Mouse (Mus musculus): Measurements from ENCODE around the gene Iqcc. TPM values are rescaled to one million over a fixed set of nuclear protein-coding genes. Genes with fewer than 3 reads are reported as not detected.

Iqcc gene
- polyA plus RNA-seq, 1 experiment: 37.1 TPM

- Histone ChIP-seq H3K4me3 (replicated peaks; ENCODE audit: insufficient read depth, low read depth, low read length) (no peak overlapping the region), H3K4me1 (ENCODE audit: control insufficient read depth, insufficient read depth, low read length) (no peaks in the 10 kb centered on the region; the same call in 1 of the 2 replicates), H3K27me3 (ENCODE audit: control insufficient read depth, insufficient read depth, low read length) (no peaks in the 10 kb centered on the region), H3K27ac (ENCODE audit: insufficient read depth, low read length) (no peak overlapping the region)
- no peak for TF ChIP-seq POLR2A (IDR thresholded peaks at IDR 0.05; ENCODE audit: borderline replicate concordance, insufficient read depth, low read length)
- TF ChIP-seq CTCF (IDR thresholded peaks at IDR 0.05; ENCODE audit: borderline replicate concordance, insufficient read depth, low read depth, low read length): no peak
- 72% methylated on average over 8 of the region's 8 CpGs for WGBS
- no peak for DNase-seq
Observed at GRCm38 (mm10) chr4:129575171-129575844, 43.6 kb downstream of the Iqcc start.

GRCm38 (mm10) chr4:129573430-129573829 lies 45.5 kb downstream of the Iqcc start, which contains the start of gene Lck:
Lck (minus strand) TSS chr4:129573641.
- Histone ChIP-seq H3K4me3 (replicated peaks; ENCODE audit: insufficient read depth, low read depth, low read length) (no peak within 1 kb of the TSS), H3K4me1 (ENCODE audit: control insufficient read depth, insufficient read depth, low read length) (no peaks in the 10 kb centered on the region; the same call in 1 of the 2 replicates), H3K27me3 (ENCODE audit: control insufficient read depth, insufficient read depth, low read length) (no peaks in the 10 kb centered on the region), H3K27ac (ENCODE audit: insufficient read depth, low read length) (no peak within 1 kb of the TSS)
- 80% methylated on average over 8 of the region's 8 CpGs for WGBS
- no peak for DNase-seq
- TF ChIP-seq POLR2A (IDR thresholded peaks at IDR 0.05; ENCODE audit: borderline replicate concordance, insufficient read depth, low read length) (no peak), CTCF (IDR thresholded peaks at IDR 0.05; ENCODE audit: borderline replicate concordance, insufficient read depth, low read depth, low read length) (no peak)

DNA sequence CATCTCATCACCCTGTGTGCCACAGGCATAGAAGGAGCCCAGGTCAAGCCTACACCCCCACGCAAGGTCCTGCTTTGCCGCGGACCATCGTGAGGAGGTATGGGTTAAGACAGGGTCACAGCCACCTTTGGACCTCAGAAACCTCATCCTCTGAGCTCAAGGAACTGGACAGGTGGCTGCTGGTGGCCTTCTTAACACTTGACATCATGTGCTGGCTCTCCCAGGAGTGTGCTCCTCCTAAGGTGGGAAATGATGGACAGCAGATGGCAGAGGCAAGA lies 45.9 kb downstream of the Iqcc start:
- TF ChIP-seq CTCF (IDR thresholded peaks at IDR 0.05; ENCODE audit: borderline replicate concordance, insufficient read depth, low read depth, low read length) (no peak), POLR2A (IDR thresholded peaks at IDR 0.05; ENCODE audit: borderline replicate concordance, insufficient read depth, low read length) (no peak)
- no peak overlapping the region for H3K27ac ChIP-seq (ENCODE audit: insufficient read depth, low read length)

DNA sequence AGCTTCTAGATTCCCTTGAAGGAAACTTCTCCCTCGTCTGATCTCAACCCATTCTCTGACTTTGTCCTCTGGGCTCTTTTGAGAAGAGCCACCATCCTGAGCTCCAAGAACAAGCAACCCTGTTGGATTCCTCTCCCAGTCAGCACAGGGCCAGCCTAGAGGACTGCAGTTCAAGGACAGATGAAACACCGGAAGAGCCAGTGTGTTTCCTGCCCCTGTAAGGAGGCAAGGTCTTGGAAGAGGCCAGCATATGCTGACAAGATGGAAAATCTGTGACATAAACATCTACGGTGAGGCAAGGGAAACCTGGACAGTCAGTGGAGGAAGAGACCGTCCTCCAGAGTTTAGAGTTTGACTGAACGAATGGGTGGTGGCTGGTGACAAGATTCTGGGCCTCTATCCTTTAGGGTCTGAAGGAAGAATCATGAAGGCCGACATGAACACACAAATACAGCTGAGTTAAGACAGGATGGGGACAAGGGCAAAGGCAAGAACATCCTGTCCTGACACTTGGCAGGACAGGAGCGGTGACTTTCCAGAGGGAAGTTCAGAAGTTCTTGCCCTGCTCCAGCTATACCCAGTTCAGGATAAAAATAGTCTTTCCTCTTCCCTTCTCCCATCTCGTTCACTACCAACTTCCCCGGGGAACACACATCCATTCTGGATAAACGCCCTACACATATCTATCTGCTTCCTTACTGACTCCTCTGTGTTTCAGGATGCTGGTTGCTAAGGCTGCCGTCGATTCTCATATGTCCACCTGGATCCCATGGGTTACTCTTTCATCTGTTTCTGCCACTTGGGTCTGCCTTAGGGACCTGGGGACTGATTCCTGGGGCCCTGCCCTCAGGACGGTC lies 46.4 kb downstream of the Iqcc start:
- no peaks in the 10 kb centered on the region for H3K27me3 ChIP-seq (ENCODE audit: control insufficient read depth, insufficient read depth, low read length)
- DNase-seq: no peak
- H3K4me1 ChIP-seq (ENCODE audit: control insufficient read depth, insufficient read depth, low read length): no peaks in the 10 kb centered on the region; the same call in 1 of the 2 replicates
- no peak overlapping the region for H3K27ac ChIP-seq (ENCODE audit: insufficient read depth, low read length)
- WGBS: 82% methylated on average over 13 of the region's 13 CpGs
- TF ChIP-seq POLR2A (IDR thresholded peaks at IDR 0.05; ENCODE audit: borderline replicate concordance, insufficient read depth, low read length) (no peak), CTCF (IDR thresholded peaks at IDR 0.05; ENCODE audit: borderline replicate concordance, insufficient read depth, low read depth, low read length) (no peak)
- no peak overlapping the region for H3K4me3 ChIP-seq (replicated peaks; ENCODE audit: insufficient read depth, low read depth, low read length)

More for the DNA sequence above, 45.9 kb downstream of the Iqcc start:
- no peak for DNase-seq
- no peak overlapping the region for H3K4me3 ChIP-seq (replicated peaks; ENCODE audit: insufficient read depth, low read depth, low read length)
- no peaks in the 10 kb centered on the region for H3K27me3 ChIP-seq (ENCODE audit: control insufficient read depth, insufficient read depth, low read length)
- over 99% methylated on average over 4 of the region's 4 CpGs for WGBS
- no peaks in the 10 kb centered on the region; the same call in 1 of the 2 replicates for H3K4me1 ChIP-seq (ENCODE audit: control insufficient read depth, insufficient read depth, low read length)

DNA sequence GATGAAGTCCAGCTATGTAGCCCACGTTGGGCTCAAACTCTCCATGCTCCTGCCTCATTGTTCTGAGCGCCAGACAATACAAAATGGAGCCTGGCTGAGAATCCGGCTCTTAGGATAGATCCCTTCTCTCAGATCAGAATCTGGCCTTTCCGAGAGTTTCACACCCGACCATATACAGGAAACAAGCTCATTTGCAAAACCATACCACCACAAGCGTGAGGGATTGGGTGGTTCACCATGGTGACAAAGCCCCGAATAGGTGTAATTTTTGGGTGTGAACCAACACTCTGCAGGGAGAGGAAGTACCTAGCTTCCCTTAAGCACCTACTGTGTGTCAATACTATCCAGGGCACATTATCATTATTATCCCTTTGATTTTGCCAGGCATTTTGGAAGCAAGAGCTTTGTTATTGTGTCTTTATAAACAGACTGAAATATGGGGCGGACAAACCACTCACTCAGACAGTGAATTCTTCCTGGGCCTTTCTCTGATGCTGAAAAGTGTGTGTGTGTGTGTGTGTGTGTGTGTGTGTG lies 47.3 kb downstream of the Iqcc start:
- no peak for DNase-seq
- TF ChIP-seq CTCF (IDR thresholded peaks at IDR 0.05; ENCODE audit: borderline replicate concordance, insufficient read depth, low read depth, low read length) (no peak), POLR2A (IDR thresholded peaks at IDR 0.05; ENCODE audit: borderline replicate concordance, insufficient read depth, low read length) (no peak)
- no peaks in the 10 kb centered on the region for H3K4me1 ChIP-seq (ENCODE audit: control insufficient read depth, insufficient read depth, low read length)
- no peak overlapping the region for H3K27ac ChIP-seq (ENCODE audit: insufficient read depth, low read length)
- 74% methylated on average over 8 of the region's 8 CpGs for WGBS
- H3K27me3 ChIP-seq (ENCODE audit: control insufficient read depth, insufficient read depth, low read length): no peaks in the 10 kb centered on the region
- no peak overlapping the region for H3K4me3 ChIP-seq (replicated peaks; ENCODE audit: insufficient read depth, low read depth, low read length)

DNA sequence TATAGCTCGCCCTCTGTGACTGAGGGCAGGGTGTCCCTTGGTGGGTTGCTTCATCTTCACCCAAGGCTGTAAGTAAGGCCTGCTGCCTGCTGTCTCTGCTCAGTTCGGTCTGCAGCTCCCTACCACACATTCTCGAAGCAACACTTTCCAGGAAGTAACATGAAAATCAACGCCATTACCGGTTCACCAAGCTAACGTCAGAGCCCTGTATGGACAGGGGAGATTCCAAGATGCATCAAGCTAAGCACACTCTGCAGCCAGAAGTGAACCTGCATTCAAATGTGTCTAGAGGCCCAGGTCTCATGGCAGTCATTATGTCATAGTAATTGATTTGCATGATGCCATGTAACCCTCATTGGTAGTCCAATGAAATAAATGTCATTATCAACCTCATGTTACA lies 48.9 kb downstream of the Iqcc start:
- Histone ChIP-seq H3K4me1 (ENCODE audit: control insufficient read depth, insufficient read depth, low read length) (no peaks in the 10 kb centered on the region), H3K27me3 (ENCODE audit: control insufficient read depth, insufficient read depth, low read length) (no peaks in the 10 kb centered on the region), H3K27ac (ENCODE audit: insufficient read depth, low read length) (no peak overlapping the region), H3K4me3 (replicated peaks; ENCODE audit: insufficient read depth, low read depth, low read length) (no peak overlapping the region)
- no peak for DNase-seq
- 89% methylated on average over 6 of the region's 6 CpGs for WGBS
- TF ChIP-seq POLR2A (IDR thresholded peaks at IDR 0.05; ENCODE audit: borderline replicate concordance, insufficient read depth, low read length) (no peak), CTCF (IDR thresholded peaks at IDR 0.05; ENCODE audit: borderline replicate concordance, insufficient read depth, low read depth, low read length) (no peak)

GRCm38 (mm10) chr4:129568366-129568765 lies 50.5 kb downstream of the Iqcc start:
- TF ChIP-seq POLR2A (IDR thresholded peaks at IDR 0.05; ENCODE audit: borderline replicate concordance, insufficient read depth, low read length) (no peak), CTCF (IDR thresholded peaks at IDR 0.05; ENCODE audit: borderline replicate concordance, insufficient read depth, low read depth, low read length) (no peak)
- Histone ChIP-seq H3K27me3 (ENCODE audit: control insufficient read depth, insufficient read depth, low read length) (no peaks in the 10 kb centered on the region), H3K4me1 (ENCODE audit: control insufficient read depth, insufficient read depth, low read length) (no peaks in the 10 kb centered on the region), H3K4me3 (replicated peaks; ENCODE audit: insufficient read depth, low read depth, low read length) (no peak overlapping the region), H3K27ac (ENCODE audit: insufficient read depth, low read length) (no peak overlapping the region)
- WGBS: 91% methylated on average over 7 of the region's 7 CpGs
- DNase-seq: no peak

Measured in cerebellum, adult 2 months (tissue).